Mouse (Mus musculus): ENCODE measurements around the gene Abl2. TPM values are rescaled to one million over a fixed set of nuclear protein-coding genes. Genes with fewer than 3 reads are reported as not detected.
A peak's percentile ranks its signal among the peaks of the same experiment; 100 is the strongest.
"Not testable (repeated sequence)": the region's sequence is repeated elsewhere in the genome, so short reads cannot be mapped to it uniquely, and the experiment has no call there.

The Abl2 gene
- polyA plus RNA-seq (2012; rRNA removed) = 6.9 and 8.8 TPM in 2 replicates

DNA sequence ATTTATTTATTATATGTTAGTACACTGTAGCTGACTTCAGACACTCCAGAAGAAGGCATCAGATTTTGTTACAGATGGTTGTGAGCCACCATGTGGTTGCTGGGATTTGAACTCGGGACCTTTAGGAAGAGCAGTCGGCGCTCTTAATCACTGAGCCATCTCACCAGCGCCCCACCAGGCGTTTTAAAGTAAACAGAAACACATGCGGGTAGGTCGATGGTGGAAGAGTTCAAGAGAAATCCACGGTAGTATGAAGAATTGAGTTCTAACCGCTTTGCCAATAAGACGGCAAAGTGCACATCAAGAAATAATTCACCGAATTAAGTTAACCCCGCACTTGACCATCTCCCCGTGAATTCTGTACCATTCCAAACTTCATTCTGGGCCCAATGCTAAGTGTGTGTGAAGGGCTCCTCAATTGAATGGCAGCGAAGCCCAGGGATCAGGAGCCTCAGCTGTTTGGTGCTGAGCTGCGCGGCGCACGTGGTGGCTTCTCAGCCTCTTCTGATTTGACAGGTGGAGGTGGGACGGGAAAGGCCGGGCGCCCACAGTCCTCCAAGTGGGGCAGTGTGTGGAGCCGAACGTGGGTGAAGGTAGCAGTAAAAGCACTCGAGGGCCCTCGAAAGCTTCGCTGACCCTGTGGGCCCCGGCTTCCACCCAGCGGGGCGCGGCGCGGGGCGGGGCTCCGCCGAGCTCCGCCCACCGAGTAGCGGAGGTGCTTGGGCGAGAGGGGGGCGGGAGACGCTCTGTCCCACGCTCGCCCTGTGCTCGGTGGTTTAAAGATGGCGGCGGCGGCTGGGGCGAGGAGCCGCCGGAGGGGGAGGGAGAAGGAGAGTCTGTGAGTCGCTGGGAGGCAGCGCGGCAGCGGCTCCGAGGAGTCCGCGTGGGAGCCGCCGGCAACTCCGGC is at the start of gene Abl2:
Abl2 (plus strand) TSS at position 763 of the 907 bp plus-strand sequence.
- peak; percentile 22 for DNase-seq (ENCODE audit: low read depth)

DNA sequence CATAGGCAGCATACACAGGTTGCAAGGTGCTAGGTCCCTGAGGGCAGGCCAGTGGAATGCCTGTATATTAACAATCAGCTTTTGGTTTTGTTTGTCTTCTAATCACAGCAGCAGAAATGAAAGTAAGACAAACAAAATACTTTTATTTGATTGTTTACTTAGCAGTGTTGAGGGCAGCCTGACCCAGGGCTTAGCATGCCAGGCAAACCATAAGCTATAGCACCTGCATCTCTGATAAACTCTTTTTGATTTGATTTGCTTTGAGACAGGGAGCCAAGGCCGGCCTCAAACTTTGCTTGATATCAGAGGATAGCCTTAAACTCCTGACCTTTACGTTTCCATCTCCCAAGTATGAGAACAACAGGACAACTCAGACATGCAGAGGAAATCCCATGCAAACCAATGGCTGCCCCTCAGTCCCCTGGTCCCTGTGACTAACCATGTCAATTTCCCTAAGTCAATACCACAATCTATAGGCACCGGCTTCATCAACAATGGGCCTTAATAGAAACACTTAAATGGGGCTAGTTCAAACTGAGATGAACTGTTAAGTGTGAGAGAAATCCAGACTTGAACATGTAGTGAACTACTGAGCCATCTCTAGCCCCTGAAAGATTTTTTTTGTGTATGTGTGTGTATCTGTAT is 38.3 kb upstream of the Abl2 start:
- no peak for DNase-seq (ENCODE audit: low read depth)

DNA sequence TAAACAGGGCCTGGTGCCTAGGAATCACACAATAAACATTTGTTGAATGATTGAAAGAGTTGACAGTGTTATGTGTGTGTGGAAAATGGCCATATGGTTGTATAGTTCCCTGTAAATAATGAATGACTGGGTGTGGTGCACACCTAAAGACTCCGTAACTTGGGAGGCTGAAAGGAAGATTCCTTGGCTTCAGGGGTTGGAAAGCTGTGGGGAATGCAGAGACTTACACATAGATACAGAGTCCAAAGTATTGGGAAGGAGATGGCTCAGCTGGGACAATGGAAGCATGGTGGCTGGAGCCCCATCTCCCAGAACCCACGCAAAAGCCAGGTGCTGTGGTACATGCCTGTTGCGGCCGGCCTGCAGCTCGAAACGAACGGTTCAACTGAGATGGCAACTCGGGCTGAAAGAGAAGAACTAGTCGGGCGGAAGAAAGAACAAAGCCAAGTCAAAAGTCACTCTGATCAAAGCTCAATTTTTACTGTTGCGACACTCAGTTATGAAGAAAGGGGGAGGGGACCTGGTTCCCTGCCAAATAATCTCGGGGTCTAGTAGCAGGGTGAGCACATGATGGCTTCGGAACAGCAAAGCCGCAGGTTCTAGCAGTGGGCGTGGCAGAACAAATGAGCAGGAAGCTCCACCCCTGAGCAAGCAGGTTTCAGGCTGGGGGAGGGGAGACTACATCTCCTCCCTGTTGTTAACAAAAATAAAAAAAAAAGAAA is 36.6 kb upstream of the Abl2 start:
- no peak for DNase-seq (ENCODE audit: low read depth)

DNA sequence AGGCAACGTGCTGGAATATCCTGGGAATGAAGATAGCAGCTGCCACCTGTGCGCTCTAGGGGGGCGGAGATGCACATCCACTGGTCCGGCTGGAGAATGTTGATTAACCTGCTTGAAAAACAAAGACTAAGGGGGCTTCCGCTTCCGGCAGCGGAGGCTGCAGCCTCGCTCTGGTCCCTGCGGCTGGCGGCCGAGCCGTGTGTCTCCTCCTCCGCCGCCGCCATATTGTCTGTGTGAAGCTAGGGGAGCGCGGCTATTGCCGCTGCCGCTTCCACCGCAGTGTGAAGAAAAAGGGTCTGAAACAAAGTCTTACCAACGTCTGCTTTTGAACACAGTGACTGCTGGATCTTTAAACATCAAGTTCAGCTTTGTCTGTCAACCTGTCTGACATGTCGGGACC is 34.7 kb upstream of the Abl2 start, which contains the start of gene Gm10031:
Gm10031 (plus strand) TSS at position 171 of the 400 bp plus-strand sequence.
- not testable (repeated sequence) for DNase-seq (ENCODE audit: low read depth)

DNA sequence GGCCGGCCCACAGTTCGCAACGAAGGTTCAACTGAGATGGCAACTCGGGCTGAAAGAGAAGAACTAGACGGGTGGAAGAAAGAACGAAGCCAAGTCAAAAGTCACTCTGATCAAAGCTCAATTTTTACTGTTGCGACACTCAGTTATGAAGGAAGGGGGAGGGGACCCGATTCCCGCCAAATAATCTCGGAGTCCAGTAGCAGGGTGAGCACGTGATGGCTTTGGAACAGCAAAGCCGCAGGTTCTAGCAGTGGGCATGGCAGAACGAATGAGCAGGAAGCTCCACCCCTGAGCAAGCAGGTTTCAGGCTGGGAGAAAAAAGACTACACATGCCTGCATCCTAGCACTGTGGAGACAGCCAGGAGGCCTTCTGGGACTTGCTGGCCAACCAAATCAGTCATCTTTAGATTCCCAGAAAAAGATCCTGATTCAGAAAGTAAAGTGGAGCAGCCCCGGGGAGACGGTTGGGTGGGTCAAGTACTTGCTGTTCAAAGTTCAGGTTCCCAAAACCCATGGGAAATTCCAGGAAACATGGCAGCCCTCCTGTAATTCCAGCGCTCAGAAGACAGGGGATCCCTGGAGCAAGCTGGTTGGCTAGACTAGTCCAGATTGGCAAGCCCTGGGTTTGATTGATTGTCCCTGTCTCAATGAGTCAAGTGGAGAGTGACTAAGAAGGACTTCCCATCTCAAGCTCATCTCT is 26.0 kb upstream of the Abl2 start:
- DNase-seq (ENCODE audit: low read depth) = not testable (repeated sequence)

DNA sequence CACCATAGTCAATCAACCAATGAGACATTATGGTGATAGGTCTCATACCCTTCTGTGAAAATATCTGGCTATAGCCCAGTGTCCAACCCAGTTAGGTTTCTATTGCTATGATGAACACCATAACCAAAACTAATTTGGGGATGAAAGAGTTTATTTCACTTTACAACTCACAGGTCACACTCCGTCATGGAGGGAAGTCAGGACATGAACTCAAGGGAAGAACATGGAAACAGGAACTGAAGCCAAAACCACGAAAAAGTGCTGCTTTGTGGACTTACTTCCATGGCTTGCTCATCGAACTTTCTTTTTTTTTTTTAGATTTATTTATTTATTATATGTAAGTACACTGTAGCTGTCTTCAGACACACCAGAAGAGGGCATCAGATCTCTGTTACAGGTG is 25.1 kb upstream of the Abl2 start:
- no peak for DNase-seq (ENCODE audit: low read depth)

DNA sequence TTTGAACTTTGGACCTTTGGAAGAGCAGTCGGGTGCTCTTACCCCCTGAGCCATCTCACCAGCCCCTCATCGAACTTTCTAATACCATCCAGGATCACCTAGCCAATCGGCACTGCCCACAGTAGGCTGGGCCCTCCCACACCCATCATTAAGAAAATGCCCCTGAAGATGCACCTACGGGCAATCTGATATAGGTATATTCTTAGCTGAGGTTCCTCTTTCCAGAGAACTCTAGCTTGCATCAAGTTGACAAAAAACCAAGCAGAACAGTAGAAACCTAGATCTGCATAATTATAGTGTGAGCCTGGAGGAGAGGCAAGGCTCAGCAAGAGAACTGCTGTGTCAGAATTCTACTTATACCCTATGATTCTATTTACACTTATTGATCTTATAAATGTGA is 24.7 kb upstream of the Abl2 start:
- no peak for DNase-seq (ENCODE audit: low read depth)

DNA sequence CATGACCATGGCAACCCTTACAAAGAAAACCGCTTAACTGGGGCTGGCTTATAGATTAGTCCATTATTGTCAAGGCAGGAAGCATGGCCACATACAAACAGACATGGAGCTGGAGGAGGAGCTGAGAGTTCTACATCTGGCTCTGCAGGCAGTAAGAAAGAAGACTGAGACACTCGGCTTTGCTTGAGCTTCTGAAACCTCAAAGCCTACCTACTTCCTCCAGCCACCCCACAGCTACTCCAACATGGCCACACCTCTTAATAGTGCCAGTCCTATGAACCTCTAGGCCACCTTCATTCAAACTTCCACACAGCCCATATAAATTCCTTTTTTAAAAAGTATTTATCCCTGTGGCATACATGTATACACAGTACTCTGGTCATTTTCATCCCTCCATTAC is 21.6 kb upstream of the Abl2 start:
- DNase-seq (ENCODE audit: low read depth) = no peak

DNA sequence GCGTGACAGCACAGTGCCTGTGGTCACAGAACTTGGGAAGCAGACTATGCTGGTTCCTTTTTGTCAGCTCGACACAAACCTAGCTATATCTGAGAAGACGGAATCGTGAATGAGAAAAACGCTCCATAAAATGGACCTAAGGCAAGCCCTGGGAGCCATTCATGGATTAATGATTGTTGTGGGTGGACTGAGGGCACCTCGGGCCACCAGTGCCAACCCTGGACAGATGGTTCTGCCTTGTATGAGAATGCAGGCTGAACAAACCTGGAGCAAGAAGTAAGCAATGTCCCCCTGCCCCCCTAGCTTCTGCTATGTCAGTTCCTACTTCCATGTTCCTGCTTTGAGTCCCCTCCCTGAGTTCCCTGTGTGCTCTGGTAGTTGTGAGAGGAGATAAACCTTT is 20.9 kb upstream of the Abl2 start:
- DNase-seq (ENCODE audit: low read depth) = no peak

DNA sequence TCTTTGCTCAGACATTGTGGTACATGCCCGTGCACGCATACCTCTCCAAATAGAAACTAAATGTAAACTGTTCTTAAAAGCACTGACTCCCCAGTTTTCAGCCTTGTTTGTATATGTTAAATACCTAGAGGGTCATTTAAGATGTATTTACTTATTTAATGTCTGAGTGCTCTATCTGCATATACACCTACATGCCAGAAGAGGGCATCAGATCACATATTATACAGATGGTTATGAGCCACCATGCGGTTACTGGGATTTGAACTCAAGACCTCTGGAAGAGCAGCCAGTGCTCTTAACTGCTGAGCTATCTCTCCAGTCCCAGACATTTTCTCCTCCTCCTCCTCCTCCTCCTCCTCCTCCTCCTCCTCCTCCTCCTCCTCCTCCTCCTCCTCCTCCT is 20.2 kb upstream of the Abl2 start:
- no peak for DNase-seq (ENCODE audit: low read depth)

DNA sequence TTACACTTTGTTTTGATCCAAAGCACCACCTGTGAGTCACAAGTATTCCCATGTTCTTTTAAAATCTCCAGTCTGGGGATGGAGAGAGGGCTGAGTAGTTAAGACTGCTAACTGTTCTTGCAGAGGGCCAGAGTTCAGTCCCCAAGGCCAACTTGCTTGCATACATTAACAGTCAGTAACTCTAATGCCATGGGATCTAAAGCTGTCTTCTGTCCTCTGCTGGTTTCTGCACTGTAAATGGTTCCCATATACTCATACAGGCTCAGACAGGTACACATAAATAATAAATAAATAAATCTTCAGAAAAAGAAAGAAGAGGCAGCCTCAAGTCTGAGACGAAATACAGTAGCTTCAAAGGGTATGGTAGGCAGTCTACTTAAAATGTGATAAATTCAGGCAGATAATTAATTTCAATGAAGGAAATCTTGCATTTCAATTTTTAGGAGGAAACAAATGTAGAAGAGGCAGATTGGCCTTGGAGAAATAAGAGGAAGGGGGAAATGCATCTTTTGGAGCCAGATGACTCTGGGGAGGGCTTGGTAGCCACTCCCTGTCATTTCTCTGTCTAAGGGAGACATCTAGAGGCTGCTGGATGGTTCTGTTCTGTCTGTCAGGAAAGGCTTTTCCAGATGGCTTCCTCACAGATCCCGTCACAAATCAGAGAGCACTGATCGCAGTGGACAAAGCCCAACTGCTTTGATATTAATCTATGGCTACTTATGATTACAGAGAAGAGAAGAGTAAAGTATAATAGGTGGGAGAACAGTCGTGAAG is 18.6 kb upstream of the Abl2 start:
- no peak for DNase-seq (ENCODE audit: low read depth)

DNA sequence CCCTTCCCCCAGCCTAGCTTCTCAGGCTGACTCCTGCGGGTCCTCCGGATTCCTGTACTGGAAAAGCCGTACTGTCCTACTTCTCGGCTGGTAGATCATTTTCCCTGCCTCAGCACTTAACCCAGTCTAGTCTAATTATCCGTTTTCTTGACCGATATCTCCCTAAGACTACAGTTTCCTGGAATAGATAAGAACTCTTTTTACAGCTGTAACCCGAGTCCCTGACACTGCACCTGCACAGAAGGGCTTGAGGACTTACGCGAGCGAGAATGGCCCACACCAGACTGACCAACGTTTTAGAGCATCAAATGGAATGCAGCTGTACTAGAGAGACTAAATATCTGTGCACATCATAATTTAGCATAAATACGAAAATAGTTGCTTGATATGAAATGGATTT is 14.6 kb upstream of the Abl2 start:
- no peak for DNase-seq (ENCODE audit: low read depth)

DNA sequence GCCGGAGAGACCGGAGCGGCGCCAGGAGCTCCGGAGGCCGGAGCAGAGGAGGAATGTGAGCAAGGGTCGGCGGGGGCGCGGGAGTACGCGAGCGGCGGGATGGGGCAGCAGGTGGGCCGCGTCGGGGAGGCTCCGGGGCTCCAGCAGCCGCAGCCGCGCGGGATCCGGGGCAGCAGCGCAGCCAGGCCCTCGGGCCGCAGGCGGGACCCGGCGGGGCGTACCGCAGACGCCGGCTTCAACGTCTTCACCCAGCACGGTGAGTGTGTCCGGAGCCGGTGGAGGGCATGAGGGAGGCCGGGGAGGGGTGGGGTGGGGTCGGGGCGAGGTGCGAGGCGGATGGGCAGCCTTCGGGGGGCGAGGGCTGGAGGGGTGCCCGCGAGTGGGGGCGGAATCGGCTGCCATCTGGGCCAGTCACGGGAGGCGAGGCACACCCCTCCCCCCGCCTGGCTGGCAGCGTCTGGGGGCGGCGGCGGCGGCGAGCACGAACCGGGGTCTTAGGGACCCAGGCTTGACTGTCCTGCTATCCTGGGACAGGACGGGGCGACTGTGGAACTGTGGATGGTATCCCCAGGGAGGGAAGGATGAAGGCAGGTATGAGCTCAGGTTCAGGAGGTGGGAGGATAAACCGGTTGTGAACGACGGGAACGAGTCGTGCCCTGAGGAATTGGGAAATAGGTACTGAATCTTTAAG is 509 bp downstream of the Abl2 start:
- peak; percentile 62 for DNase-seq (ENCODE audit: low read depth)

DNA sequence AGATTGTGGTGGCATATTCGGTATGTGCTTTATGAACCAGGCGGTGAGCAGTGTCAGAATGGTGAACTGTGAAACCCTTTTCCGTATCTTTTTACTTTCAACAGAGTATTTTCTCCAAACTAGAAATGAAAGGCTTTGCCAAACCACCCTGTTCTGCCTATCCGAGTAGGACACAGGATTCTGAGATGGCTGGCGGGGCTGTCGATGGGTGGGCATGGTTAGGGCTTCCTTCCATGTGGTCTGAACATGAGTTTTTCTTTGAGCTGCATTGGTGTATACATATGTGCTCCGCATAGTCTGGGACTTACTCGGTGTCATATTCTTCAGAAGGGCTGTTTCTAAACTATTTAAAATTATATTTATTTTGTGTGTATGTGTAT is 1.0 kb downstream of the Abl2 start:
- no peak for DNase-seq (ENCODE audit: low read depth)

DNA sequence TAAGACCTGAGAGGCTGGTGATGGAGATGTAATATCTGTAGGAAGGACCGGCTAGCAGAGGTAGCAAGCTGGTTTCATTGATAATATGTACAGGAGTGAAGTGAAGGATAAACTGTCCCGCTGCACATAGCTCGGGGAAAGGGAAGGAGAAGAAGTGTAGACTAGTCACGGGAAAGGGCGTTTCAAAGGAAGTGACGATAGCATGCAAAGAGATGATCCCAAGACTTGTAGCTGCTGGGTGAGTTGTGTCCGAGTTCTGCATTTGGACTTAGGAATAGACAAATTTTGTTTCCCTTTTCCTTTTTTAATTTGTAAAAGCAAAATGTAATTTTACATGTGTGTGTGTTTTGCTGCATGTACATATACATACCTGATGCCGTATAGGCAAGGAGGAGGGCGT is 1.9 kb downstream of the Abl2 start:
- no peak for DNase-seq (ENCODE audit: low read depth)

DNA sequence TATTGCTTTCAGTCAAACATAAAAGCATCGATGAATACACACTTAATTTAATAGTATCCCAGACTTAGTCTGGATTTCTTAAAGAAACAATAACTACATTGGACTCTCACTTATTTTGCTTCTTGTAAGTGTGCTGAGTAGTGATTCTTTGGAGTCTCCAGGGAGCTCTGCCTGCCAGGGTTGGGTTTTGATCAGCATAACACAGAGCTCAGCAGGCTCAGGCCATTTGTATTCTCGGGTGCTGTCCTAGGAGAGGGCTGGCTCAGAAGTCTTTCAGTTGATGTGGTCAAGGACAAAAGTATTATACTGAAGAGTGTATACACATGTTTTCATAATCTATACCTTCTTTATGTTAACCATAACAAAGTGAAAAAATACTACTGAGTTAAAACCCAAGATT is 6.7 kb downstream of the Abl2 start:
- no peak for DNase-seq (ENCODE audit: low read depth)

DNA sequence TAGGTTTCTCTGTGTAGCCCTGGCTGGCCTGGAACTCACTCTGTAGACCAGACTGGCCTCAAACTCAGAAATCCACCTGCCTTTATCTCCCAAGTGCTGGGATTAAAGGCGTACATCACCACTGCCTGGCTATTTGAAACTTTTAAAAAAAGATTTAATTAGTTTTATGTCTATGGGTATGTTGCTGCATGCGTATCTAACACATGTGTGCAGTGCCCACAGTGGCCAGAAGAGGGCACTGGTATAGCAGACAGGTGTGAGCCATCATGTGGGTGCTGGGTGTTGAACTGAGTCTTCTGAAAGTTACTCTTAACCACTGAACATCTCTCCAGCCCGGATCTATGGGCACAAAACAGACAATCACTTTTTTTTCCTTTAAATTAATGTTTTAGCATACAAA is 7.5 kb downstream of the Abl2 start:
- no peak for DNase-seq (ENCODE audit: low read depth)

DNA sequence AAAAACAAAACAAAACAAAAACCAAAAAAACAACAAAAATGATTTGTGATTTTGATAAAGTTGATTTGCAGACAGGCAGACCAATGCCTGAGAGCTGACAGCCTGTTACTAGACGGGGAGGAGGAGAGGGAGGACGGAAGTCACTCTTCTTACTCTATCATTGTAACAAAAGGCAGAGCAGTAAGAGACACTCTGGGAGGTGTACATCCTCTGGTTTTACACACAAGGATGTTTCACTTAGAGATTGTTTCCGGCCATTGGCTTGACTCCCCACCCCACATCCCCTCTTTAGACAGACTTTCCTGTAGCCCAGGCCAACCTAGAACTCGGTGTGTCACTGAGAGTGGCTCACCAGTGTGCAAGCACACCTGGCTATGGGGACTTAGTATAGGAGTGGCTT is 11.0 kb downstream of the Abl2 start:
- no peak for DNase-seq (ENCODE audit: low read depth)

DNA sequence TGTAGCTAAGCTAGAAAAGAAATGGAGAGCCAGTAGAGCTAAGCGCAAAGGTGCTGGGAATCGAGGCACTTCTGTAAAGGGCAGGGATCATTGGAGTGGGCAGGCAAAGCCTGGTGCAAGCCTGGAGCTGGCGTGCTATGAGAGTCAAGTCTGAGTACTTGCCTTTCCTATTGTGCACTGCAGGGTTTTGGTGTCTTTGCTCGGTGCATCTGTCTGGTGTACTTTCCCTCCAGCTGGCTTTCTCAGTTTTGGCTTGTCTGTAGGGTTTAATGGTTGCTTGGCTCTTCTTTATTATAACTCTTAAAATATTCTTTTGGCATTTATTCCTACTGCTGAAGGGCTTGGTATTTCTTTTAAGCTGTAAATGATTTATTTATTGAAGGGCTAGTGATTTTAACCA is 14.4 kb downstream of the Abl2 start:
- DNase-seq (ENCODE audit: low read depth) = no peak

DNA sequence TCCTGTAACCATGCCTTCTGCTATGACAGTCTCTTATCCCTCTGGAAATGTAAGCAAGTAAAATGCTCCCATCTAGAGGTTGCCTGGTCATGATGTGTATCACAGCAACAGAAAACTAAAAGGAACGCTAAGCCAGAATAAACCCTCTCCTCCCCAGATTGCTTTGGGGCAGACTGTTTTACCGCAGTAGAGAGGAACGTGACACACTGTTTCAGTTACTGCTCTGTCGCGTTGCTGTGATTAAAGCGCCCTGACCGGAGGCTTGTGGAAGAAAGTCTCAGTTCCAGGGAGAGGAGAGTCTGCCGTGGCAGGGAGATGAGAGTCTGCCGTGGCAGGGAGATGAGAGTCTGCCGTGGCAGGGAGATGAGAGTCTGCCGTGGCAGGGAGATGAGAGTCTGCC is 22.6 kb downstream of the Abl2 start:
- DNase-seq (ENCODE audit: low read depth) = no peak

DNA sequence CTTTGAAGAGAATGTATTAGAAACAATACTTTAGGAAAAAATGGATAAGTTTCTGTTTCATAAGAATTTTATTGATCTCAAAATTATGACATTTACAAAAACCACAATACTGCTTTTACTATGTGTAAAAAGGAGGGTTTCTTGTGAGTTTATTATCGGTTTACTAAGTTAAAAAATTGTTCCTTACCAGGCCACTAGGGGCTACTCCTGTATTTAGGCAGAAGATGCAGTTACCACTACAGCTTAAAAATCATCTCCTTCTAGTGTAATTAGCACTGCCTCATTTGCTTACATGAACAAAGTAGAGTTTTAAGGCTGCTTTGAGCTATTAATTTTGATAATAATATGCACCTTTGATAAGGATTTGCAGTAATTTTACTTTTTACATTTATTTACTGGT is 25.6 kb downstream of the Abl2 start:
- DNase-seq (ENCODE audit: low read depth) = no peak

All from gonadal fat pad, adult 2 months (tissue).